Mouse (Mus musculus): Measurements from ENCODE around the gene Fam234a.

DNA sequence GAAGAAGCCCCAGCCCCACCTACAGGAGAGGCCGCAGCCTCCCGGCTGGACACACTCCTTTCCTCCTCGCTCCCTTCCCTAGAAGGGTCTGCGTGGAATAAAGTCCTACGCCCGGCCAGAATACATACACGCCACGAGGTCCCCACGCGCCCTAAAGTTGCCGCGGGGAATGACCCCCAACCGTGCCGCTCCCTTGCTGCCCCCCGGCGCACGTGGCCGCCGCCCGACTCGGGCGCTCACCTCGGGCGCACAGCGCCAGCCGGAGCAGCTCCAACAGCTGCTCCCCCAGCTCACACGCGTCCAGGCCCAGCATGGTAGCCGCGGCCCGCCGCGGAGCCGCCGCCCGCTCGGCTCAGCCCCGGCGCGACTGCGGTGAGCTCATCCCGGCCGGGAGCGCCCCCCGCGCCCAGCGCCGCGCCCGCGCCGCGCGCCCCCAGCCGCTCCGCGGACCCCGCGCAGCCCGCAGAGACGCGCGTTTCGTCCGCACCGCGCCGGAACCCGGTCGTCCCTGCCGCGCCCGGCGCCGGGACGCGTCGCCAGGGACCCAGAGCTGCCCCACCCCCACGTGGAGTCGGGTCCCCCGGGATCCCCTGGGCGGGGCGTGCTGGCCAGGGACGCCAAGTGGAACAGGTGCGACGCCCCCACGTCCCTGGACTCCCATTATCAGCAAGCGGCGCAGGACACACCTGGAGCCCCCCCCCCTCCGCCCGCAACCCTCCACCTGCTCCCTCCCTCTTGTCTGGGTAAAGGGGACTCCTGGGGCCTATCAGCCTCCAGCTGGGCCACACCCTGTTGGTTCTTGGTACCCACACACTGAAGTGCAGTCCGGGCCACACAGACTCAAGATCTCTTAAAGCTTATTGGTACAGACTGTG, 43.0 kb downstream of the Fam234a start:
- TF ChIP-seq ZNF384 (IDR thresholded peaks at IDR 0.05; ENCODE audit: low read depth, low read length) = no peak
- no peak for TF ChIP-seq CTCF (conservative IDR thresholded peaks at IDR 0.05 in 1 of 2, IDR thresholded peaks at IDR 0.05 in 1 of 2; ENCODE audit: low read depth in 2 of 2, low read length in 2 of 2)
- no peak for TF ChIP-seq USF1 (IDR thresholded peaks at IDR 0.05; ENCODE audit: low read depth, low read length)
- no peak for TF ChIP-seq EP300 (IDR thresholded peaks at IDR 0.05; ENCODE audit: low read length)
- no peak for TF ChIP-seq POLR2A (IDR thresholded peaks at IDR 0.05; ENCODE audit: low read depth, low read length)
- no peak for TF ChIP-seq ETS1 (conservative IDR thresholded peaks at IDR 0.05; ENCODE audit: low read depth, low read length)
- TF ChIP-seq HCFC1 (IDR thresholded peaks at IDR 0.05; ENCODE audit: low read depth, low read length) = no peak
- TF ChIP-seq E2F4 (IDR thresholded peaks at IDR 0.05; ENCODE audit: insufficient replicate concordance, low read depth, low read length) = no peak

Measured in CH12.LX (cell line).